Mouse (Mus musculus) erythroblast, adult 5-6 weeks (primary cell): ENCODE data around the gene Hcar2. TPM values are rescaled to one million over a fixed set of nuclear protein-coding genes. Genes with fewer than 3 reads are reported as not detected.
A peak's percentile ranks its signal among the peaks of the same experiment; 100 is the strongest.

ENCODE experiments used
- ATAC-seq: replicated peaks from 2 replicates; pipeline ENCODE4 v1.8.0; 2016; ENCODE audit warnings: moderate number of reproducible peaks, mild to moderate bottlenecking, moderate TSS enrichment, inconsistent platforms; ENCODE audit not compliant: poor library complexity, low FRiP score, severe bottlenecking
- total RNA-seq, 2 experiments: library from RNA; stranded (forward) in 1 of 2; stranded (reverse) in 1 of 2; fragments of 150-400 nt in 1 of 2; fragments of 200-764, 138-1000 nt in 1 of 2; gene quantifications; 2 replicates each; pipeline versions ENCODE4 v1.2.3 to v1.2.4; 2015 to 2017; ENCODE audit warnings: low replicate concordance in 2 of 2

Hcar2 gene
- total RNA-seq (2015; ENCODE audit: low replicate concordance) (1.5 and 2.9 TPM in 2 replicates), total RNA-seq (2017; ENCODE audit: low replicate concordance) (3.3 TPM in 1 of 2 replicates, not detected in the other)

DNA sequence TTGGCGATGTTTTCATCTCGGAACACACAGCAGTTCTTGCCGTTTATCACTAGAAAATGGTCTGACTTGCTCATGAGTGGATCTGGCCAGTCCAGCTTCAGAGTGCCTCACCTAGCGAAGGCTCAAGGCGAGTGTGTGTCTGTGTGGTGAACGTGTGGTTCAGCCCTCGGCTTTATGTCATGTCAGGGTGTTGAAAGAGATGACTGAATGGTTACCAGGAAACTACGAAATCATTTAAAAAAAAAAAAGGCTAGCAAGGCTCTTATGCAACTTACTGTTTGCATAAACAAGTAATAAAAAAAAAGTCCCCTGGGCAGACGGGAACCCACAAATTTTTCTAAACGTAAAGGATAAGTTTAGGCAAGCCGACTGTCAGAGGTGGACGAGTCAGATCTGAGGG lies at the start of gene Hcar2:
Gene Hcar2 (minus strand): TSS at position 135 of the 400 bp plus-strand sequence.
- no peak for ATAC-seq

DNA sequence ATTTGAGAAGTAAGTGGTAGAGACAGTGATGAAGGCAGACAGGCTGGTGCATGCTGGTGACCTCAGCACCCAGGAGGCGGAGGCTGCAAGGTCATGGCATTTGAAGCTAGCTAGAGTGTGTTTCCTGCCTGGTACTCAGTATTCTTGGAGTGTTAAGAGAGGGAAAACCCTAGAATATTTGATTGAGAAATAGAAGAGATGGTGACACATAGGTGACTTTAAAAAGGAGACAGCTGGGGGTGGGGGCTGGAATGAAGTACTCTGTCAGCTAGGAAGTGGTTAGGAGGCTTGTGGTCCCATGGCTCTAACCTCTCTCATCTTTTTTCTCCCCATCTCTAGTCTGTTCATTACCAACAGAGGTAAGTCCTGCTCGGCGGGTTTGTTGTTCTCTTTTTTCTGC lies 49.6 kb upstream of the Hcar2 start:
- no peak for ATAC-seq

- ATAC-seq: peak; percentile 12
Observed at GRCm38 (mm10) chr5:123907631-123907977, 42.3 kb upstream of the Hcar2 start.

- ATAC-seq: peak; percentile 98
Observed at GRCm38 (mm10) chr5:123906976-123907630, 41.8 kb upstream of the Hcar2 start, which contains the start of gene Denr. TSS of gene Denr (plus strand) at chr5:123907175.

GRCm38 (mm10) chr5:123906146-123906975 lies 41.1 kb upstream of the Hcar2 start:
- ATAC-seq: no peak

DNA sequence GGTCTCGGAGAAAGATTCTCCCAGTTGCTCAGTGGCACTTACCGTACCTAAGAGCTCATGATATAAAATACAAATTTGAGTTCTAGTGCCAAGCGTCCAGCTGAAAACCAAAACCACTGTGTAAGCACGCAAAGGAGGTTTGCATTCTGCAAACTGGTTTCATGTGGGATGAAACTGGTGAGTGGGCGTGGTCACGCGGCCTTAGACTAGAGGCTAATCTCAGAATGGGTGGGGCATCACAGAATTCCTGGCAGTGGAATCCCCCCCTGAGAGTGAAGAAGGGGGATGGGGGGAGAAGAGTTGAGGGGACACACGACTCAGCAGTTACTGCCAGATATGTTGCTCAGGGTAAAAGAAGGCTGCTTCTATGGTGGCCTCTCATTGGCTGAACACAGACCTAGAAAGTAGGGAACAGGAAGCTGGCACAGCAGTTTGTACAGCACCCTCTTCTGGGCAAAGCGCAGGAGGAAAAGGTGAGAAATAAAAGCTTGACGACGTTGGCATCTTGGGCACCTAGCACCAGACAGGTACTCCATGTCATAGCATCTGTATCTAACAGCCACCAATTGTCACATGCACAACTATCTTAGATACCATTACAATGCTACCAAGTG lies 38.9 kb upstream of the Hcar2 start:
- no peak for ATAC-seq

GRCm38 (mm10) chr5:123897352-123897751 lies 32.1 kb upstream of the Hcar2 start:
- no peak for ATAC-seq

GRCm38 (mm10) chr5:123896395-123896794 lies 31.1 kb upstream of the Hcar2 start:
- no peak for ATAC-seq

GRCm38 (mm10) chr5:123893520-123893919 lies 28.2 kb upstream of the Hcar2 start:
- ATAC-seq: no peak

- ATAC-seq: 0 out of 2 replicates have a peak, but pooled peaks have one; percentile 39
Observed at GRCm38 (mm10) chr5:123891669-123892068, 26.4 kb upstream of the Hcar2 start.

DNA sequence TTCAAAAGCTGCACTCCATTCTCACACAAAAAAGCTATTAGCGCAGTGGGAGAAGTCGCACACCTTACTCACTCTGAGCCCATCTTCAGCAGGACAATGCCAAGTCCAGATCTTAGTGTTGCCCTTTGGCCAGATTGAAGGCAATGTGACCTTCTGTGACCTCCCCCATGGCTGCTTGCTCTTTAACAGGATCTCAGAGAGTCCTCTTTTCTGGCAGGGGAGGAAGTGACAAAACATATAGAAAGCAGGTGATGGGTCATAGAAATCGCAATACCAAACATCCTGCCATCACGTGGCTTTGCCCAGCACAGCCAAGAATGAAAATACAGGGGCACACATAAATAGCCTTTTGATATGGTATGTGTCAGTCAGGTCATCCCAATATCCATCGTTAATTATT lies 25.7 kb upstream of the Hcar2 start:
- ATAC-seq: no peak

- no peak for ATAC-seq
Observed at GRCm38 (mm10) chr5:123890312-123890711, 25.0 kb upstream of the Hcar2 start.

DNA sequence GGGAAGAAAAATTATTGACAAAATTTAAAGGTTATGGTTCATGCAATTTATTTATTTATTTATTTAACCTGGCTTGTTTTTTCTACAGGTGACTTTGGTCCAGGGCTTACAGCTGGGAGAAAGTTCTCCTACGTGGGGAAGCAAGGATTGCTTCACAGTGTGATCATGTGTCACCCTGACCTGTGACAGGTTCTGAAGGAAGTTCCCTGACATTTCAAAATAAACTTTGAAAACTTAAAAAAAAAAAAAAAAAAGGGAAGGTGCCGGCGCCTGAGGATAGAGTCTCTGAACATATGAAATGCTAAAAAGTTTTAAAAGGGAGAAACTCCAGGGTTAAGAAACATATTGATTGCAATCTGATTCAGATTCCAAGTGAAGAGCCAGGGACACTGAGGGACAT lies 21.1 kb upstream of the Hcar2 start:
- ATAC-seq: no peak

DNA sequence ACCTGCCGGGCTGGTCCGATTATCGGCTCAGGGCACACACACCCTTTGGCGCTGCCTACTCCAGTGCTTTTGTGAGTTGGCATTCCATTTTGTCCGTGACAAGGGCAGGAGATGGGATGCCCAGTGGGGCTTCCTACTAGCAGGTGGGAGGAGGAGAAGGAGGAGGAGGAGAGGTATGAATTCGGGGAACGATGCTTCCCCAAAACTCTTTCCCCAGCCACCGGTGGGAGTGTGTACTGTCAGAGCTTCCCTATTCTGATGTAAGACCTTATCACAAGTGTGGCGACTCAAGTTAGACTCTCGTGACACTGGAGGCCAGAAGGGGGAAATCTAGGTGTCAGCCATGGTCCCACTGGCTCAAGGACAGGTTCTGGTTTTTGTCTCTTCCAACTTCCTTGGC lies 19.0 kb upstream of the Hcar2 start:
- ATAC-seq: no peak

DNA sequence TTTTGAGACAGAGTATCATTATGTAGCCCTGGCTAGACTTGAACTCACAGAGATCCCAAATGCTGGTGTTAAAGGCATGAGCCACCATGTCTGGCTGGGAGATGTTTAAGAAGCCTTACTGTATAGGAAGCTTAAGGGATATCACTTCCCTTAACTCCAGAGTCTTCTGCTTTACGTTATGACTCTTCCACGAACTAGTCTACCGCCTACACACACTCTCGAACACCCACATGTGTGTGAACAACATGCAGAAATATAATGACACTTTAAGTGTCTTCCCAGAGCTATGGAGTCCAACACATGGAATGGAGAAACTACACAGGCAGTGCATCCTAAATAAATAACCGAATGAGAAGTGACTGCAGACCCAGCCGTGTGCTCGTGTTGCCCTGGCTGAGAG lies 18.6 kb upstream of the Hcar2 start:
- ATAC-seq: no peak

DNA sequence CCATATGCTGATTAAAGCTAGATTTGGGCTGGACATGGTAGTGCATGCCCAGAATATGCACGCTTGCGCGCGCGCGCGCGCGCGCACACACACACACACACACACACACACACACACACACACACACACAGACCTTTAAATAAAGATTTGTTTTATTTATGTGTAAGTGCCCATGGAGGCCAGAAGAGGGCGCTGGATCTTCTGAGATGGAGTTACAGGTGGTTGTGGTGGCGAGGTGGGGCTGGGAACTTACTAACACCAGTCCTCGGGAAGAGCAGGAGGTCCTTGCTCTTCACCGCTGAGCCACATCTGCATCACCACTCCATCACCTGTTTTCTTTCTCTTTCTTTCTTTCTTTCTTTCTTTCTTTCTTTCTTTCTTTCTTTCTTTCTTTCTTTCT lies 15.5 kb upstream of the Hcar2 start:
- no peak for ATAC-seq

DNA sequence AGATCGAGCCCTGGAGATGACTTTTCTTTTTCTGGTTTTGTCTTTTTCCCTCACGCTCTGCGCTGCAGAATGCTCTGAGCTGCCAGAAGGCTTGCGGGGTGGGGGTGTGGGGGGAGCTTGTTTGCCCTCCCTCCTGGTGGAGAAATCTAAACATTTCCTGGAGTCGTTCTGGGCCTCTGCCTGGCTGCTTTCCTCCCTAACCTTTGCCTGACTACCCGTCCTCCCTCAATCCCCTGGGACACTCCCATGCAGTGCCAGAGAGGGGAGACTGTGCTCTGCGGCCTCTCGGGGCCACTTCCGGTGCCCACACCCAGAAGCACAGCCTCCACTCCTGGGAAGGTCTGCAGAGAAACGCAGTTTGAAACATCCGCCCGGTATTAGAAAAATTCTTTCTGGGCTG lies 14.6 kb upstream of the Hcar2 start, which contains the start of gene Hcar1:
Gene Hcar1 (minus strand): TSS at position 93 of the 400 bp plus-strand sequence.
- ATAC-seq: no peak

DNA sequence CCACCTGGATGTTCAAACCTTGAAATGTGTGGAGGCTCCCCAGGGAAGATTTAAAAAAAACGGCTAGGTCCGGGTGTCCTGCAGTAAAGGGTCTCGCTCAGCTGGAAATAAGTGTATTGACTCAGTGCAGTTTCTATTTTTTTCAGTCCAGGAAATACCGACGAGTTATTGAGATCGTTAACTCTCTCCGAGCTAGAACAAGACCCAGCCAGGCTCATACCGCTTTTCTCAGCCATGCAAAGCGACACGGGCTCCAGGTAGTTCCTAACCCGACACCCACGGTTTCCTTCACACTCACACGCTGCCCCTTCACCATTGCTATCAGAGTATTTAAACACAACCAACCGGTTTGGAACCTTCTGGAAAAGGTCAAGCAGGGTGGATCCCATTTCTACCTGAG lies 12.8 kb upstream of the Hcar2 start:
- ATAC-seq: no peak

DNA sequence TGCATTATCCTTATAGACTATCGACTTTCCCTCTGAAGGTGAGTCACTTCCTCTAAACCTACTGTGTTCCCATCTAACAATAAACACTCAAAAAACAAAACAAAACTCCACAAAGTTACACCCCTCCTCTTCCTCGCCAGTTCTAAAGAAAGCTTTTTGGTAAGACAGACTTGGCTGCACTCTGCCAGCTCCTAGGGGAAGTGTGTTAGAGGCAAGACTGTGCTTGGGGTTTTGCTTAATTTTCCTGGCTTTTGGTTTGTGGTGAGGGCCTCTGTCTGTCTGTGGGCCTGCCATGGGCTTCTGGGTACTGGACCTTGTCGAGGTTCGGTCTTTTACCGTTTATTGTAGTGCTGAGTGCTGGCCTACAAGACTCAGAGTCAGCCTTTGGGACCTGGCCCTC lies 8.9 kb upstream of the Hcar2 start:
- no peak for ATAC-seq

- no peak for ATAC-seq
Observed at GRCm38 (mm10) chr5:123869615-123870014, 4.3 kb upstream of the Hcar2 start.

DNA sequence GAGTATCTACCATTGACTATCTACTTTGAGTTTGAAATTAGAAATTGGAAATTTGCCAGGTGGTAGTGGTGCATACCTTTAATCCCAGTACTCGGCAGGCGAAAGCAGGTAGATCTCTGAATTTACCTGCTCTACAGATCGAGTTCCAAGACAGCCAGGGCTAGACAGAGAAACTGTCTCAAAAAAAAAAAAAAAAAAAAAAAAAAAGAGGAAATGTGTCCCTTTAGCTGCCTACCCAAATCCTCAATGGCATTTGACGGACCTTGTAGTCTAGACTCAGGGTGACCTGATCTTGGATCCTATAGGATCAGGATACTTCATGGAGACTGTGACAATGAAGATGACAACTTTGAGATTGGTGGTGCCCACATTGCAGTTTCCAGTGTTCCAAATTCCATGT lies 1.2 kb upstream of the Hcar2 start:
- ATAC-seq: no peak
